Mouse (Mus musculus) forebrain, embryonic 16.5 days (tissue): Measurements from ENCODE around the gene Mia3. TPM values are rescaled to one million over a fixed set of nuclear protein-coding genes. Genes with fewer than 3 reads are reported as not detected.

Source experiments
- ATAC-seq: fragments of 200-750 bp; cut with Nextera tagmentation; 2 replicates; pipeline ENCODE4 v1.8.0; 2017; ENCODE audit warnings: mild to moderate bottlenecking, moderate library complexity
- H3K27ac ChIP-seq: fragments of 300-500 bp; sonication (generic); 2 replicates; pipeline ENCODE4 v1.5.1; 2014; ENCODE audit warnings: low read length, control low read depth
- H3K27me3 ChIP-seq: fragments of 300-500 bp; sonication (generic); replicated peaks from 2 replicates; pipeline ENCODE4 v1.6.1; 2014; ENCODE audit warnings: low read length; ENCODE audit not compliant: control insufficient read depth, insufficient read depth
- H3K36me3 ChIP-seq: fragments of 300-500 bp; sonication (generic); 2 replicates; pipeline ENCODE4 v1.6.1; 2014; ENCODE audit not compliant: control insufficient read depth, insufficient read depth
- H3K4me1 ChIP-seq: fragments of 300-500 bp; sonication (generic); replicated peaks from 2 replicates; pipeline ENCODE4 v1.6.1; 2014; ENCODE audit warnings: low read length; ENCODE audit not compliant: control insufficient read depth, insufficient read depth
- H3K4me2 ChIP-seq: fragments of 300-500 bp; sonication (generic); 2 replicates; pipeline ENCODE4 v1.6.1; 2014; ENCODE audit warnings: mild to moderate bottlenecking, low read length, control low read depth
- H3K4me3 ChIP-seq: fragments of 300-500 bp; sonication (generic); replicated peaks from 2 replicates; pipeline ENCODE4 v1.5.1; 2014; ENCODE audit warnings: mild to moderate bottlenecking, low read length, control low read depth
- H3K9ac ChIP-seq: fragments of 300-500 bp; sonication (generic); replicated peaks from 2 replicates; pipeline ENCODE4 v1.6.1; 2014; ENCODE audit warnings: low read depth, low read length, control low read depth
- H3K9me3 ChIP-seq: fragments of 300-500 bp; sonication (generic); 2 replicates; pipeline ENCODE4 v1.6.1; 2016; ENCODE audit warnings: low read length; ENCODE audit not compliant: control insufficient read depth
- WGBS: fragments of 180-500 bp; shearing (Covaris S2); extraction: QIAGEN DNeasy Blood & Tissue Kit; methylation state at CpG from one replicate; pipeline ENCODE4 v1.1.7; 2014; 5-methylcytosine and 5-hydroxymethylcytosine counted together
- polyA plus RNA-seq: library from polyadenylated mRNA; unstranded; fragments of >200 nt; fragmentation: Nextera tagmentation; extraction: Ambion mirVana; gene quantifications from 2 replicates; pipeline ENCODE4 v1.2.1, GENCODE M21; 2015

Gene Mia3
- polyA plus RNA-seq, 1 experiment from 2014 or later: 108 TPM

DNA sequence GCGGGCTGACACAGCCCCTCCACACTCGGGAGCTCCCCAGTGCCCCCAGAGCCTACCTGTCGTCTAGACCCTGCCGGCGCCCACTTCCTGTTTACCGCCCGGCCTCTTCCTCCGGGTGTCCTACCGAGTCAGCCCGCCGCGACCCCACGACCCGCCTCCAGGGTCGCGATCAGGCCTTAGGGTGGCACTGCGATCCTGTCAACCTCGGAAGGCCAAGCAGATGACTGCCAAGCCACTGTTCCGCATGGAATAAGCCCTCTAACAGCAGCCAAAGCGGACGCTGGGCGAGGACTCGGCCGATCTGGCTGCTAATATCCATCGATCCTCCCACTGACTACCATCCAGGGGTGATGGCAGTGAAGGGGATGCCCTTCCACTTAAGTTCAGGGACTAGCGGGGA is 72.9 kb downstream of the Mia3 start, which contains the start of gene Aida:
TSS of gene Aida (plus strand) at position 126 of the 400 bp plus-strand sequence.
- H3K9me3 ChIP-seq: no peaks in the 10 kb centered on the region

GRCm38 (mm10) chr1:183289576-183289975 is 79.8 kb downstream of the Mia3 start:
- WGBS: 92% methylated on average over 4 of the region's 4 CpGs
- Histone ChIP-seq H3K9ac (no peak overlapping the region), H3K4me2 (no peak overlapping the region), H3K9me3 (no peaks in the 10 kb centered on the region), H3K36me3 (peaks cover 44% of the 10 kb centered on the region), H3K27ac (no peak overlapping the region), H3K4me3 (no peak overlapping the region), H3K27me3 (no peaks in the 10 kb centered on the region), H3K4me1 (no peaks in the 10 kb centered on the region)
- no peak for ATAC-seq

More for the DNA sequence above, 72.9 kb downstream of the Mia3 start, which contains the start of gene Aida:
- Histone ChIP-seq H3K4me3 (peak within 1 kb of the TSS; percentile 51), H3K4me1 (no peaks in the 10 kb centered on the region), H3K36me3 (peaks cover 8% of the 10 kb centered on the region), H3K4me2 (peak within 1 kb of the TSS; percentile 52), H3K9ac (peak within 1 kb of the TSS; percentile 56), H3K27ac (peak within 1 kb of the TSS; percentile 60), H3K27me3 (no peaks in the 10 kb centered on the region)
- WGBS: under 1% methylated on average over 26 of the region's 26 CpGs
- ATAC-seq: peak; percentile 11

- Histone ChIP-seq H3K4me1 (no peaks in the 10 kb centered on the region), H3K4me2 (no peak overlapping the region), H3K27ac (no peak overlapping the region), H3K36me3 (peaks cover 44% of the 10 kb centered on the region), H3K9ac (no peak overlapping the region), H3K9me3 (no peaks in the 10 kb centered on the region), H3K27me3 (no peaks in the 10 kb centered on the region), H3K4me3 (no peak overlapping the region)
- 89% methylated on average over 3 of the region's 3 CpGs for WGBS
- ATAC-seq: no peak
Observed at GRCm38 (mm10) chr1:183288351-183288750, 81.0 kb downstream of the Mia3 start.

Other genes starting within 250 kb of the Mia3 start
- gene Disp1, start 148.0 kb downstream of the Mia3 start, polyA plus RNA-seq: 6.4 and 7.1 TPM in 2 replicates
- gene Aida, start 73.0 kb downstream of the Mia3 start, polyA plus RNA-seq: 51.6 and 51.7 TPM in 2 replicates
- 120 and 132 TPM in 2 replicates for gene Brox, start 72.3 kb downstream of the Mia3 start, polyA plus RNA-seq
- 16.7 and 18.6 TPM in 2 replicates for gene Taf1a, start 19.4 kb upstream of the Mia3 start, polyA plus RNA-seq
- gene Hhipl2, start 48.7 kb upstream of the Mia3 start, polyA plus RNA-seq: 0.24 and 1.1 TPM in 2 replicates